Mouse (Mus musculus): ENCODE data around the gene Ctps. TPM values are rescaled to one million over a fixed set of nuclear protein-coding genes. Genes with fewer than 3 reads are reported as not detected.

Ctps gene
- total RNA-seq, 2 experiments from 2014 or later = 60.6 to 77.1 TPM

DNA sequence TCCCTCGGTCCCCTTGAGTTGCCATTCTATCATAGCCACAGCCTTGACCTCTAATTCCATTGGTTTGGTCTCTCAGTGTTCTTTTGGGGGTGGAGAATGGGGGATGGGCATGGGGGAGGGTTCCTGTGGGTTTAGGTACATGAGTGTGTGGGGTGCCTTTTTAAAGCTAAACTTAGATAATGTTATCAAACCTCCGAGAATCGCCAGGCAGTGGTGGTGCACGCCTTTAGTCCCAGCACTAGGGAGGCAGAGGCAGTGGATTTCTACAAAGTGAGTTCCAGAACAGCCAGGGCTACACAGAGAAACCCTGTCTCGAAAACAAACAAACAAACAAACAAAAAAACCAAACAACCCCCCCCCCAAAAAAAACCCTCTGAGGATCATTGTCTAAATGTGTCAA lies 10.8 kb upstream of the Ctps start:
- ATAC-seq (replicated peaks; ENCODE audit: low FRiP score, low TSS enrichment, poor library complexity, severe bottlenecking) = no peak

DNA sequence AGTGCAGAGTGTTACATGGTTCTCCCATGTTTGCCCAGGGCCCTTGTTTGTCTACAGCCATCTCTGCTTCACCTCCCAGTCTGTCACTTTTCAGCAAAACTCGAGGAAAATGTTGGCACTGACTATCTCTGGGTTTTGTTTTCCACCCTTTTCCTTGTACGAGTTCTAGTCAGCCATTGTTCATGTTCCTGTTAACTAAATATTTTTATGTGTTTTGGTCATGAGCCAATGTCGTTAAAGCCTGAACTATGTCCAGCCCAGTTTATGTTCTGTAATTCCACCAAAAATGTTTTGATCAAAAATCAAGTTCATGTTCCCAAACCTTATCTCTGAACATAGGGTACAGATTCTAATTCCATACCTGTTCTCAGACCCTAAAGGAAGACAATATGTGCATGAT lies 1.6 kb upstream of the Ctps start:
- ATAC-seq (replicated peaks; ENCODE audit: low FRiP score, low TSS enrichment, poor library complexity, severe bottlenecking) = no peak

DNA sequence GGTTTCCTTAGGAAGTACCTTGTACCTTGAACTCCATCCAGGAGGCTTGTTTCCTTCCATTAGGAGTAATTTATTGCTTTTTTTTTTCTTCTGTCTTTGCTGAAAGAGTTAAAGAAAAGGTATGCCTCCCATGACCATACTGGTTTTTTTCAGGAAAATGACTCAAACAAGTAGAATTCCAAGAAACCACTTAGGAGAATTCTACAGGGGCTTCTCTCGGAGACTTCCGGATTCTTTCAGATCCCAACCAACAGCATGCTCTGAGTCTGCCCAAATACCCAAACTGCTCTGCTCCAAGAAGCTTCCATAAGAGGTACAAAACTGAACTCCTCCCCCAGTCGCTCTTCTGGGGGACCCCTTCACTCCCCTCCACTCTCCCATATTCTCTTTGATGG lies 991 bp upstream of the Ctps start:
- ATAC-seq (replicated peaks; ENCODE audit: low FRiP score, low TSS enrichment, poor library complexity, severe bottlenecking) = no peak

DNA sequence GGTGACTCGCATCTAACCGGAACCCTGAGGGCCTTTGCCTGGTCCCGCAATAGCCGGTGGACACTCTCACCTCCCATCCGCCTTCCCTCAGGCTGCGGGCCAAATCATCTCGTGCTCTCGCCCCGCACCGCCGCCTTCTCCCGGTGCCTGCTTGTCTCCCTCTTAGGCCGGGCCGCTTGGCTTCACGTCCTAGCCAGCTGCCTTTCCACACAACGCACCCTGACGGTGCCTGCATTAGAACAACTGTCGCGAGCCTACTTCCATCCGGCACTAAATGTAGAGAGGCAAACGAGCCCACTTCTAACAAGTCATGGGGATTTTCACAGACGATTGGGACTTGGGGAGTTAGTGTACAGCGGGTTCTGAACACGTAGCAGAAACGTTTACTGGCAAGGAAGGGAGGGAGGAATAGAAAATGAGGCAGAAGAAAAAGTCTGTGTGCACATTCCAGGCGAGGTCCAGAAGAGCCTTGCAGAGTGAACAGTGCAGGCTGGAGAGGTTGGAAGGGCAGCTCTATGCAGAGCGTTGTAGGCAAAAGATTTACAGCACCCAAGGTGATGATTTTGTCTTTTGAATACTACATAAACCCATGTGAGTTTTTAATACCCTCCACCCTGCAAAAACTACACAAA lies 478 bp upstream of the Ctps start:
- peak; percentile 38; the same call in 1 of the 2 replicates for ATAC-seq (replicated peaks; ENCODE audit: low FRiP score, low TSS enrichment, poor library complexity, severe bottlenecking)

DNA sequence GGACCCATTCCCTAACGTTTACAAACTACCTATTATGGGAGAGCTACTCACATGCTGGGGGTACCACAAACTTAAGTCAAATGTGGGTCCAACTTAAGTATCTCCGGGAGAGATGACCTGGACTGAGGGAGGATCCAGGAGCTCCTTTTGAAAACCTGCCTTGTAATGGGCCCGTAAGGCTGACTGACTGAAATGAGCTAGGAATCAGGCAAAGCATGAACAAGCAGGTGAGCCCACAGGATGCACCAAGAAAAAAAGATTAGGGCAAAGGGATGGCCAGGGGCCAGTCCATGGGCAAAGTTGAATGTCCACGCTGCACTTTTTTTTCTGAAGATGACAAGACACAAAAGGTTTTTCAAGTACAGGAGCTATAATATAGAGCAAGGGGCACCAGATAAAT lies 1.1 kb downstream of the Ctps start:
- 0 out of 2 replicates have a peak, but pooled peaks have one; percentile 8 for ATAC-seq (replicated peaks; ENCODE audit: low FRiP score, low TSS enrichment, poor library complexity, severe bottlenecking)

DNA sequence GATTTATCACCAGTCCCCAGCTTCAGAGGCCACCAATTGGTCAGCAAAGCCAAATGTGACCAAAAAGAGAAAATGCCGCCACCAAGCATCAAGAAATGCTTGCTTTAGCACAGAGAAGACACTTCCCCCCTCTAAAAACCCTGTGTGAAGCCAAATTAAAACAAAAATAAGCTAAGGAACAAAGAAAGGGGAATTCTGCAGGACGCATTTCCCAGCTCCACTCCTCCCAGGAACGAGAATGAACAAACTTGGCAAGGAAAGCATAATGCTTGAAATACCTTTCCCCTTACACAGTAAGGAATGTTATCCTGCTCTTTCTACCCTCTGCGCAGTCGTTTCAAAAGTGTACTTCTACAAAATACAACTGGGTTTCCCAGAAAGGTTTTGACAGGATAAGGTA lies 2.1 kb downstream of the Ctps start:
- no peak for ATAC-seq (replicated peaks; ENCODE audit: low FRiP score, low TSS enrichment, poor library complexity, severe bottlenecking)

DNA sequence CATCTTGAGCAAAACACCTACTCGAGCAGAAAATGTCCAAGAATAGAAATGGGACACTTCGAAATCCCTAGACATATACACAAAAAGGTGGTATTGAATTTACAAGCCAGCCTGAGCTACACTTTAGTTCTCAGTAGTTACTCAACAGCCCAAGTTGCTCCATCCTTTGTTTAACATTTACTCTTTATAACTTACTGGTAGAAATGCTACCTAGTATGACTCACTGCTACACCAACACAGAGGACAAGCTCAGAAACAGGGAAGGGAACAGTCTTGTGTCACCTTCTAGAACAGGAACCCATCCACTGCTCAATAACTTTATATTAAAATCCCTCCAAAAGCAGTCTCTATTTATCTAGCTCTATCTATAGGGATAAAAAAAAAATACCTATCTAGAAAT lies 4.3 kb downstream of the Ctps start:
- ATAC-seq (replicated peaks; ENCODE audit: low FRiP score, low TSS enrichment, poor library complexity, severe bottlenecking) = no peak

DNA sequence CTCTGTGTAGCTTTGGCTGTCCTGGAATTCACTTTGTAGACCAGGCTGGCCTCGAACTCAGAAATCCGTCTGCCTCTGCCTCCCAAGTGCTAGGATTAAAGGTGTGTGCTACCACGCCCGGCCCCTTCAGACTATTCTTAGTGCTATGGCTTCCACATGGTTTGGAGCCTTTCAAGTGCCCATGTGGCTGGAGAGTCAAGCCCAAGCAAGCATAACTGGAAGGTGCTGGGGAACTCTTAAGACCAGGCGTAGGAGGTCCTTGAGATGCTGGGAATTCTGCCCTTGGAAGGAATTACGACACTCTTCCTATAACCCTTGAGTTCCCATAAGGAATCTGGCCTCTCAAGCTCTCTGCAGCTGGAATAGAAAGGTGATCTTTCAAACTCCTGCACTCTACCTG lies 13.5 kb downstream of the Ctps start:
- ATAC-seq (replicated peaks; ENCODE audit: low FRiP score, low TSS enrichment, poor library complexity, severe bottlenecking) = no peak

DNA sequence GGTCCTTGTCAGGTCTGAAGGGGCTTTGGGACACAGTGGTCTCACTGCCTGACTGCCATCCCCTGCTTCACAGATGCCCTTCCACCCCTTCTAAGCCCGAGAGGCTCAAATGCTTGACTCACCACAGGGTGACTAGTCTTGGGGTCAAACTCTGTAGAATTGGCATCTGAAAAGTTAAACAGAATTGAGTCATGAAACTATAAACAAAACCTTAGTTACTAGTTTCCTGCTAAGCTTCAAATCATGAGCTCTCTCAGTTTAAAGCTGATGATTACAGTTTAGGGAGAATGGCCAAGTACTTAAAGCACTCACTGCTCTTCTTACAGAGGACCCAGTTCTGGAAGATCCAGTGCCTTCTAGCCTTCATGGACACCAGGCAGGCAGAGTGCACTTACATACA lies 25.2 kb downstream of the Ctps start:
- ATAC-seq (replicated peaks; ENCODE audit: low FRiP score, low TSS enrichment, poor library complexity, severe bottlenecking) = no peak

DNA sequence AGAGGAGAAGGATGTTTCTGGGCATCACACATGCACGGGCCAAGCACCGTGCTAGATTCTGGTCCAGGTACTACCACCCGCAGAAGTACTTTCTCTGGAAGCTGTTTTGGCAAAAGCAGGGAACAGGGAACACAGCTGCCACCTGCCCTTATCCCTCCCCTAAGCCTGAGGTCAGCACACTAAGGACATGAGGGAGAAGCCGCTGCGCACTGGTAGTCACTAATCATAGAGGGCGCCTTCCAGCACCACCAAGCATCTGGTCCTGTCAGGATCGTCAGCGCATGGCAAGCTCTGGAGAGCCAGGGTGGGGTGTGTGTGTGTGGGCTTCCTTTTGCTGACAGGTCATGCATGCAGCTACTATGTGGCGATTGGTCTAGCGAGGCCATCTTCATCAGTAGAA lies 31.4 kb downstream of the Ctps start:
- no peak for ATAC-seq (replicated peaks; ENCODE audit: low FRiP score, low TSS enrichment, poor library complexity, severe bottlenecking)

DNA sequence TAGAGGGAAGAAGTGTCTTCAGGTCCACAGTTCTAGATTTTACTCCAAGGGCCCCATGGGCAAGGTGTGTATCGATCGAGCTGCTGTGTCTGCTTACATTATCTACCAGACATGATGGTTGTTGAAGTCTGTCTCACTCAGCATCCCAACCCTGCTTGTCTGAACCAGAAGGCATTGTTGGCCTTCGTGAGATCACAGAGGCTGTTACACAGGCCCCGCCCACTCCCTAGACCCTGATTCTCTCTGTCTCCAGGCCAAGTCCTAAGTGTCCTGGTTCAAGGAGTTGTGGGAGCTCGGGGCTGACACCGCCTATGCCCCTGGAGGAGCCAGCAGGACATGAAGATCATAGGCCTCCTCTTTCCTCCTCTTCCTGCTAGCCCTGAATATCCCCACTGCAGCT lies 38.1 kb downstream of the Ctps start, which contains the start of gene Slfnl1:
Gene Slfnl1, plus strand, starts transcription at position 246 of the 400 bp plus-strand sequence.
- no peak for ATAC-seq (replicated peaks; ENCODE audit: low FRiP score, low TSS enrichment, poor library complexity, severe bottlenecking)

DNA sequence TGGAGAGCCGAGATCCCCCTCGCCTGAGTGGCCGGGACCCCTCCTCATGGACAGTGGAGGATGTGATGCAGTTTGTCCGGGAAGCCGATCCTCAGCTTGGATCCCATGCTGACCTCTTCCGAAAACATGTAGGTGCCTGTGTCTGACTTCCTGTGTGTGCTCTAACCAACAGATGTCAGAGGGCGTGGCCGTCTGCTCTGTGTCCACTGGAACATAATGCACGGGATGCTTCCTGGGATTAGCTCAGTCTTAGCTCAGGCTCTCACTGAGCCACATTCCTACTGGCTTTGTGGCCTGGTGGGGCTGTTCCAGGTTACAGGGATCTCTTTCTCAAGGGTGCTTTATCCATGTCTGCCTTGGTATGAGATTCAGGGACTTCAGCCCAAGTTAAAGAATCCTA lies 41.9 kb downstream of the Ctps start:
- no peak for ATAC-seq (replicated peaks; ENCODE audit: low FRiP score, low TSS enrichment, poor library complexity, severe bottlenecking)

DNA sequence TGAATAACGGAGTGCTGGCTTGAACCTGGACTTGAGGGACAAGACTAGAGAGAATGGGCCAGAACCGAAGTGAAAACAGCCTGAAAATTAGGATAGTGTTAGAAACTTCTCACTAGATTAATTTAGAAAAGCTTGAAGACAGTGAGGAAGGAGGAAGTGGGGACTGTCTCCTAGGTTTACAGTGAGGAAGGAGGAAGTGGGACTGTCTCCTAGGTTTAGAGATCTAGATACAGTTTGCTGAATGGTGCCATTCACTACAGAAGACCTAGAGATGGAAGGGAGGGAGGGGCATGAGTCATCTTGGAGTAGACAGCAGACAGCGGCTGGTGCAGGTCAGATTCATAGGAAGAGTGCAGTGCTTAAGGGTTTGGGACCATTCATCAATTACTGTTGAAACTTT lies 47.0 kb downstream of the Ctps start:
- ATAC-seq (replicated peaks; ENCODE audit: low FRiP score, low TSS enrichment, poor library complexity, severe bottlenecking) = no peak

DNA sequence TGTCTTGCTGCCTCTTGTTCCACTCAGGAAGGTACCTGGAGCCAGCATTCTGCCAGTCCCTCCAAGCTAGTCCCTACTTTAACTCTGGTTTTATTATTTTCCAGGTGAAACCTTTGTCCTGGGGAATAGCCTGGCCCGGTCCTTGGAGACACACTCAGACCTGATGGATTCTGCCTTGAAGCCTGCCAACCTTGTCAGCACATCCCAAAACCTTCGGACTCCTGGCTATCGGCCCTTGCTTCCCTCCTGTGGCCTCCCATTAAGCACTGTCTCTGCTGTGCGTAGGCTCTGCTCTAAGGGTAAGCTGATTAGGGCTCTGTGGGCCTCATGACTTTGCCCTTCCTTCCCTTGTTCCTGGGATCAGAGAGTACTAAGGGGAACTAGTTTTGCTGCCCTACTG lies 47.7 kb downstream of the Ctps start:
- no peak for ATAC-seq (replicated peaks; ENCODE audit: low FRiP score, low TSS enrichment, poor library complexity, severe bottlenecking)

DNA sequence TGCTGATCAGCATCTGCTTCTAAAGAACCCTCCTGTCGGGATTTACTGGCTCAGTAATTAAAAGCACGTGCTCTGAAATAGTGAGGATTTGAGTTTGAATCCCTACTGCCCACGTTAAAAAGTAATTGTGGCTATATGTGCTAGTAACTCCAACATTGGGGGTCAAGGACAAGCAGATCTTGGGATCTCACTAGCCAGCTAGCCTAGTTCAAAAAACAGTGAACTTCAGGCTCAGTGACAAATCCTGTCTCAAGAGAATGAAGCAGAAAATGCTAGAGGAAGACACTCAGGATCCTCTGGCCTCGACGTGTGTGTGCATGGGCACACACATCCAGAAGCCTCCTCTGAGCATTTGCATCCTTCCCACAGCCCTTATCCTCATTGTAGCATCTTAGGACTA lies 48.3 kb downstream of the Ctps start:
- ATAC-seq (replicated peaks; ENCODE audit: low FRiP score, low TSS enrichment, poor library complexity, severe bottlenecking) = no peak

DNA sequence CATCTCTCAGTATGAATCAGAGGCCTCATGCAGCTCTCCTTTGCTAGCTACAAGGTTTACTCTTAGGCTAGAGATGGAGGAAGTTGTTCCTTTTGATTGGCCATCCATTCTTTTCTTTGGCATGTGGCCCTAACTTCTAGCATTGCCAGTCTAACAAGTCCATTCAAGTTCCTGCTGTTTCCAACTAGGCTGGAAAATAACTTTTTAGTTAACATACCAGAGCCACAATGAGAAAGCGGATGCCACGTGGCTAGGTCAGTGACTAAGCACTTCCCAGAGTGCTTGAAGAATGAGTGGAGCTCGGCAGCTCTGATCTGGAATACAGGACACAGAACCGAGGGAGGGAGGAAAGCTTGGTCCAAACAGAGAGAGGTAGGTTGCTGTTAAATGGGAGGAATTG lies 52.7 kb downstream of the Ctps start:
- ATAC-seq (replicated peaks; ENCODE audit: low FRiP score, low TSS enrichment, poor library complexity, severe bottlenecking) = no peak

DNA sequence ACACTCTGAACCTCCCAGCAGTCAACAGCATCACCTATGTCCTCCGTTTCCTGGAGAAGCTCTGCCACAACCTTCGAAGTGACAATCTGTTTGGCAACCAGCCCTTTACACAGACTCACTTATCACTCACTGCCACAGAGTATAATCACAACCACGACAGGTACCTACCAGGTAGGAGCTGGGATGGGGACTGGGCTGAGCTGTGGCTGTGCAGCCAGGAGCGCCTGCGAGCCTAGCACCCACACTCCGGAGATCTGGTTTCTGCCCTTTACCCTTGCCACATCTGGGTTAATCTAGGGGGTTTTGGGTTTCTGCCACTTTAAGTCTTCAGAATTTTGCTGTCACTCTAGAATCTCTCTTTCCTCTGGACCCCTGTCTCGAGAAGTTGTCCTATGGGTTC lies 53.2 kb downstream of the Ctps start:
- ATAC-seq (replicated peaks; ENCODE audit: low FRiP score, low TSS enrichment, poor library complexity, severe bottlenecking) = no peak

DNA sequence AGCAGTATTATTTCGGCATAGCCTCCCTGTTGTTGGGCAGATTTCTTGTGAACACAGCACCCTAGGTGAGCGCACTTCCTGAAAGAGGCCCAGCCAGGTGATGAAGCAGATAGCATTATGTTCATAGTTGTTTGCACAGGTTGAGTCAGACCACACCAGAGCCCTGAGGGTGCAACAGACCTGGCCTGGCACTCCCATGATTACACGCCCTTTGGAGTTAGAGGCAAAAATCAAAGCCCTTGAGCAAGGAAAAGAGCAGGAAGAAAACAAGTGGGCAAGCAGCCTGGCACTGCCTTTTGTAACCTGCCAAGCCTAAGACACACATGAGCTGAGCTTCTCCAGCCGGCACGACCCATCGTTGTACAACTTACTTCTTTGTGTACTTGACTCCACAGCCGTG lies 53.6 kb downstream of the Ctps start:
- no peak for ATAC-seq (replicated peaks; ENCODE audit: low FRiP score, low TSS enrichment, poor library complexity, severe bottlenecking)

DNA sequence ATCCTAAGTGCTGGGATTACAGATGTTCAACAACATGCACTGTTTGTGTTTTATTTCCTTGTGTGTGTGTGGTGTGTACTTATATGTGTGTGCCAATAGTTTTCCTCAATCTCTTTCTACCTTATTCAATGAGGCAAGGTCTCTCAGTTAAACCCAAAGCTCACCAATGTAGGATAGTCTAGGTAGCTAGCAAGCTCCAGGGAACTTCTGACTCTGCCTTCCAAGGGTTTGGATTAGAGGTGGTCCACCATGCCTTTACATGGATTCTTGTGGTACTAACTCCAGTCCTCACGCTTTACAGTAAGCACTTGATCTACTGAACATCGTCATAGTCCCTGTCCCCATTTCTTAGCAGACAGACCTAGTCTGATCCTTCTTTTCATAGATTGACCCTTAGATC lies 55.7 kb downstream of the Ctps start:
- no peak for ATAC-seq (replicated peaks; ENCODE audit: low FRiP score, low TSS enrichment, poor library complexity, severe bottlenecking)

DNA sequence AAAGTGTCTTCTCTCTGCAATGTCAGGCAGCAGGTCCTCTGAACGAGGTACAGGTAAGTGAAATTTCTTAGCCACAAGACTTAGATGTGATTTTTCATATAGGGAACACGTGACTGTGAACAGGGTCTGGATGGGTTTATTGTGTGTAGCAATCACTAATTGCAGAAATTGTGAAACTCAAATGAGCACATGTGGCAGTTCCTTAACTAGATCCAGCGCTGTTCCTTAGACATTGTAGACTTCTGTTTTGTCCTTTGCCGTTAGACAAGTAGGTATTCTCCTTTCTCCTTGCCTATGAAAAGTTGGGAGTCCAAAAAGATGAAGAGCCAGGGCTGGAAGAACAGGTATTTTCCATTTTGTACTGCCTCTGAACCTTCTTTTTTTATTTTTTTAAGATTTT lies 58.9 kb downstream of the Ctps start:
- no peak for ATAC-seq (replicated peaks; ENCODE audit: low FRiP score, low TSS enrichment, poor library complexity, severe bottlenecking)

DNA sequence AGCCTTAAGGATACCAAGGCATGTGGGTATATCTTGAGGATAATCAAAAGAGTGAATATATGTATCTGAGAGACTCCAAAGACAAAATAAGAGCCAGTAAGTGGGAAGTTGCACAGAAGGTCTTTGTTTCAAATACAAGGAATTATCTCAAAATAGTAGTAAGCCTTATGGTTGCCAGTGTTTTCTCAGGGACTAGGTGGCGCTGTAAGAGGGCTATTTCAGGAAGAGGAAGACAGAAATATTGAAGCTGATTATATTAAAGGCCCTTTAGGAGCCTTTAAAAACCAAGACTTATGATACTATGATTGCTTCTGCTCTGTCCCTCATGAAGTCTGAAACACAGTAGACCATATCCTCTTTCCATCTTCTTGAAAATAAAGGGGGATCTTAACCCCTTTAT lies 63.1 kb downstream of the Ctps start:
- ATAC-seq (replicated peaks; ENCODE audit: low FRiP score, low TSS enrichment, poor library complexity, severe bottlenecking) = no peak
